Mouse (Mus musculus) lung, postnatal 36 days (tissue): ENCODE data around the gene Ppp1r12a.

Experiments used
- DNase-seq: peaks from one replicate; pipeline ENCODE4 v3.0.0; 2022; ENCODE audit warnings: mixed read lengths

Gene Ppp1r12a

GRCm38 (mm10) chr10:108161261-108162256, at the start of gene Ppp1r12a:
Ppp1r12a (plus strand) TSS chr10:108162193.
- peak; percentile 95 for DNase-seq

- DNase-seq = peak; percentile 35
Measured at GRCm38 (mm10) chr10:108113361-108114237, 48.4 kb upstream of the Ppp1r12a start.

- no peak for DNase-seq
Measured at GRCm38 (mm10) chr10:108118200-108119163, 43.5 kb upstream of the Ppp1r12a start.

- DNase-seq = no peak
Measured at GRCm38 (mm10) chr10:108119416-108119815, 42.6 kb upstream of the Ppp1r12a start.

GRCm38 (mm10) chr10:108124934-108125599, 36.9 kb upstream of the Ppp1r12a start:
- no peak for DNase-seq

GRCm38 (mm10) chr10:108129167-108129566, 32.8 kb upstream of the Ppp1r12a start:
- DNase-seq = no peak

DNA sequence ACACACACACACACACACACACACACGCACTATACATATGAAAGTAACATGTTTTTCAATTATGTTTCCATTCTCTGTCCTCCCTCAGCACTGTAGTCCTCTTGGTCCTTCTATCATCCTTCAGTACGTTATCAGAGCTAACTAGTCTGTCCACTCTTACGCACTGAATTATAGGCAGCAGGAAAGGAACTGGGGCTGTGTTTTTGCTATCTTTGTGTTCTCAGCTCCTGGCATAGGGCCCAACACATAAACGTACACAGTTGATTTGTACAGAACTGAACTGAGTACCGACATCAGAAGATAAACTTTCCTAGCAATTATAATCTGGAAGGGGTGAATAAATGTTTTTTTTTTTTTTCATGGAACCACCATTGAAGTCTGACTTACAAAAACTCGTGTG, 30.1 kb upstream of the Ppp1r12a start:
- no peak for DNase-seq

DNA sequence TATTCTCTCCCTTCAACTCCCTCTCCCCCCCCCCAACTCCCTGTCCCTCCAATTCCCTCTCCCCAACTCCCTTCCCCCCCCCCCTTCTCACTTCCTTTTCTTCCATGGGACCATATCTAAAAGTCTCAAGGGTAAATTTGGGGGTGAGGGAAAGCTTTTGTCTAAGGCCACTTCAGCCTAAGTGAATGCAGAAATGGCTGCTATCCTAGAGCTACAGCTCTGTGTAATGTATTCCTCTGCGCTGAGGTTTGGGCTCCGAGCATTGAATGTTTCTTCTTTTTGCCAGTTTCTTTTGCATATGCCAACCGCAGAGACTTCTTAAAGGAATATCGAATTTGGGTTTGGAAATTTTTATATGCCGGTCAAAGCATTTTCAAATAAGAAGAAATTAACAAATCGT, 28.7 kb upstream of the Ppp1r12a start:
- no peak for DNase-seq

- DNase-seq = no peak
Measured at GRCm38 (mm10) chr10:108133745-108134144, 28.2 kb upstream of the Ppp1r12a start.

DNA sequence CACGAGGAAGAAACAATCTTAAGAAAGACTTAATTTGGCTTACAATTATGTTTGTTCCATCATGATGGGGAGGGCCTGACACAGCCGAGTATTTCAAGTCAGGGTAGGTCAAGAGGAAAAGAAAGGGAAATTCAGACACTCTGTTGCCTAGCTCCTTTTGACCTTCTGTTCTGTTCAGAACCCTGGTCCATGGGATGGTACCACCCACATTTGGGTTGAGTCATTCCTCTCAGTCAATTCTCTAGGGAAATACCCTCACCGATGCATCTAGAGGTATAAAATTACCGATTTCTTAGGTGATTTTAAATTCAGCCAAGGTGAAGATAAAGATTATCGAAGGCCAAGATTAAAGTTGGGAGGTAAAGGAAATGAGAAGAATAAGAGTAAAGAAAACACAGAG, 23.6 kb upstream of the Ppp1r12a start:
- DNase-seq = no peak

GRCm38 (mm10) chr10:108139788-108140187, 22.2 kb upstream of the Ppp1r12a start:
- DNase-seq = no peak

GRCm38 (mm10) chr10:108140742-108141141, 21.3 kb upstream of the Ppp1r12a start:
- DNase-seq = no peak

DNA sequence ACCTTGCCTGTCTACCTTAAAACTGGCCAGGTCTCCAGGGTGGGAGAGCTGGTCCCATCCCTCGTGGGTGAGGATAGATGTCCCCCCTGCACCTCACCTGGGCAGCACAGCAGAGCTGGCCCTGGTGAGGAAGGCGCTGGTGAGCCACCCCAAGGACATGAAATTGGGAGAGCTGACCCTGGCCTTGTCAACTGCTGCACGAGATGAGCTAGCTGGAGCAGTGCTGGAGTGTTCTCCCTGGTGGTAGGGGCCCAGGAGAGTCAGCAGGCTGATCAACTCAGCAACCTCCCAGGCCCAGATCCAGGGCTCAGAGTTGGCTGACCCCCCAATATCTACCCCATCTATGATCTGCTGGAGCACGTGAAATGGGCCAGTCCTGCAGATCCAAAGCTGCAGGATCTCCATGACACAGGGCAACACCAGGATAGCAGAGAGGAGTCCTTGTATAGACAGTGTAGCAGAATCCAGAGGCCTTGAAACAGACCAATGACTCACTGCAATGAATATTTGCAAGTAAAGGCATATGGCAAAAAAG, 17.9 kb upstream of the Ppp1r12a start:
- no peak for DNase-seq

DNA sequence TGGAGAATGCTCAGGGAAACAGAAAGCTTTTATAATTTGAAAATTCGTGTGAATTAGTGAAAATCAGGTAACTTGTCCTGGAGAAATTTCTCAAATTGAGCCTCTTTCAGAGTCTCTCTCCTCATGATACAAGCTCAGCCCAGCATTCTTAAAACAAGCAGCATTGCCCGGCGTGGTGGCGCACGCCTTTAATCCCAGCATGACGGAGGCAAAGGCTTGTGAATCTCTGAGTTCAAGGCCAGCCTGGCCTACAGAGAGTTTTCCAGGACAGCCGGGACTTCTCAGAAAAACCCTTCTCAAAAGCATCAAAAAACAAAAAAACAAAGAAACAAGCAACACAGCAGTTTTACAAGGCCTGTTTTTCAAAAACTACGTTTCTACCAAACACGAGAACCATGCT, 16.3 kb upstream of the Ppp1r12a start:
- no peak for DNase-seq

DNA sequence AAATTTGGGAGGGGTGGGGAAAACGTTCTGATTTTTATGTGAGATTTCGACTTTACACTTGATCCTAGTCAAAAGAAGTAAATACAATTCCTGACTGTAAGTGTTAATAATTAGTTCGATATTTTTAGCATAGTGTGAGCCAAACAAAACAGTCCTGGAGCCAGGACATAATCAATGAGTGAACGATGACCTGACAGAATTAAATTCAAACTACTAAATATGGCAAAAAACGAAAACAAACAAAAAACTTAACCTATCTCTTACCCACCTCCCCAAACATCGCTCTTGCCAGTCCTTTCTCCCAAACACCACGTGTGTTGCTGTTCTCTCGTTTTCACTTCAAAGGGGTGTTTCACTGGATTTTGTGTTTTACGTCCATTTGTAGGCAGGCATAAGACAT, 15.0 kb upstream of the Ppp1r12a start:
- DNase-seq = no peak

- no peak for DNase-seq
Measured at GRCm38 (mm10) chr10:108153301-108153700, 8.7 kb upstream of the Ppp1r12a start.

DNA sequence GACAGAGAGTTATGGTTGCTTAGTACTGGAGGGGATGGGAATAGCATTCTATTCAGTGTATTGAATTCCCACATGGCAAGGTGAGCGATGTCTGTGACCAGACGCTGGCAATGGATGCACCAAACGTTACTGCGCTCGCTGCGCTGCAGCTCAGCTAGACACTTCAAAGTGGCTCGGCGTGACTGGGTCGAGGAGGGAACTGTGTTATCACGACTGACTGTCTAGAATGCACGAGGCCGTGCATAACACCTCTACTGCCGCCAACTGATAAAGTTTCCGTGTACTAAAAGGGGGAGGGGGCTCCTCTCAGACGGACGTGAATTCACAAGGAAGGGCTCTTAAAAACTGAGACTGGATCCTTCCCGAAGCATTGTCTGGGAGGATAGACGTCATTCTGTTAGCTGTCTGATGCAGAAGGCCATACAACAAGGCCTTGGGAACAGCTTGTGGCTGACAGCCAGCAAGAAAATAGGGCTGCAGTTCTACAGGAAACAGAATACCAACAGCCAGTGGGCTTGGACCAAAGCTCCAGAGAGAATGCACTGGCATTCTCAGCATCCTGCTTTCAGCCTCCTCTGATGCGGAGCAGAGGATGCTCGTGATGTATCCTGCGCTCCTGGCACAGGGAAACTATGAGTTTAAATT, 6.8 kb upstream of the Ppp1r12a start:
- DNase-seq = peak; percentile 60

- DNase-seq = no peak
Measured at GRCm38 (mm10) chr10:108155687-108156067, 6.3 kb upstream of the Ppp1r12a start.

DNA sequence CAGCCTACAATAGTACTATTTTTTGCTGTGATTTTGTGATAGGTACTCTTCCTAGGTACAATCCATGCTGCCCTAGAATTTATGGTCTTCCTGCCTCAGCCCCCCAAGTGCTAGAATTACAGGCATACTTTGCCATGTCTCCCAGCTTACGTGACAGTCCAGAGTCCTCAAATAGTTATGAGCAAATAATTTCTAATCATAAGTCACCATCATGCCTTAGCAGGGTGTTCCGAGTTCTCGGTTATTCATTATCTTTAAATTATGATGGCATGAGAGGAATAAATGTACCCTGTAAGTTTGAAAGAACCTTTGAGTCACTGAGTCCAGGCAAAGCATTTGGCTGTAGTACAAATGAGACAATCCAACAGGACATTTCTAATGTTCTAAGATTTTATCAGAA, 5.9 kb upstream of the Ppp1r12a start:
- no peak for DNase-seq

- no peak for DNase-seq
Measured at GRCm38 (mm10) chr10:108159002-108159401, 3.0 kb upstream of the Ppp1r12a start.
